Mouse (Mus musculus) liver, embryonic 11.5 days (tissue): ENCODE measurements at regions not wholly inside any gene's neighbourhood (a gene's known extent, or its start where the extent isn't known, plus 50 kb on each side); places are given as distances from the start of the nearest gene placed in this dataset.

Experiments
- ATAC-seq: fragments of 200-750 bp; cut with Nextera tagmentation; replicated peaks from 2 replicates; pipeline ENCODE4 v1.8.0; 2017; ENCODE audit warnings: moderate number of reproducible peaks, mild to moderate bottlenecking, moderate TSS enrichment, moderate library complexity; ENCODE audit not compliant: low FRiP score
- DNase-seq: peaks from one replicate; pipeline ENCODE4 v3.0.0-alpha.2; 2017; ENCODE audit warnings: low spot score
- H3K27ac ChIP-seq: fragments of 300-500 bp; sonication (generic); 2 replicates; pipeline ENCODE4 v1.5.1; 2014; ENCODE audit warnings: mild to moderate bottlenecking, low read depth, low read length, control low read depth
- H3K27me3 ChIP-seq: fragments of 300-500 bp; sonication (generic); replicated peaks from 2 replicates; pipeline ENCODE4 v1.6.1; 2014; ENCODE audit warnings: low read length, mixed read lengths; ENCODE audit not compliant: control insufficient read depth, insufficient read depth
- H3K36me3 ChIP-seq: fragments of 300-500 bp; sonication (generic); 2 replicates; pipeline ENCODE4 v1.6.1; 2014; ENCODE audit warnings: mild to moderate bottlenecking, low read length, moderate library complexity, mixed read lengths; ENCODE audit not compliant: control insufficient read depth, insufficient read depth
- H3K4me1 ChIP-seq: fragments of 300-500 bp; sonication (generic); replicated peaks from 2 replicates; pipeline ENCODE4 v1.6.1; 2014; ENCODE audit warnings: low read length, mixed read lengths; ENCODE audit not compliant: control insufficient read depth, insufficient read depth
- H3K4me2 ChIP-seq: fragments of 300-500 bp; sonication (generic); 2 replicates; pipeline ENCODE4 v1.6.1; 2014; ENCODE audit warnings: mild to moderate bottlenecking, control low read depth, moderate library complexity
- H3K4me3 ChIP-seq: fragments of 300-500 bp; sonication (generic); 2 replicates; pipeline ENCODE4 v1.5.1; 2014; ENCODE audit warnings: low read depth, low read length, control low read depth
- H3K9ac ChIP-seq: fragments of 300-500 bp; sonication (generic); 2 replicates; pipeline ENCODE4 v1.6.1; 2014; ENCODE audit warnings: low read depth, low read length, control low read depth
- H3K9me3 ChIP-seq: fragments of 300-500 bp; sonication (generic); 2 replicates; pipeline ENCODE4 v1.6.1; 2016; ENCODE audit warnings: low read length, inconsistent platforms, mixed read lengths; ENCODE audit not compliant: control insufficient read depth
- WGBS: fragments of 180-500 bp; shearing (Covaris S2); extraction: QIAGEN DNeasy Blood & Tissue Kit; methylation state at CpG from one replicate; pipeline ENCODE4 v1.1.7; 2014; 5-methylcytosine and 5-hydroxymethylcytosine counted together

DNA sequence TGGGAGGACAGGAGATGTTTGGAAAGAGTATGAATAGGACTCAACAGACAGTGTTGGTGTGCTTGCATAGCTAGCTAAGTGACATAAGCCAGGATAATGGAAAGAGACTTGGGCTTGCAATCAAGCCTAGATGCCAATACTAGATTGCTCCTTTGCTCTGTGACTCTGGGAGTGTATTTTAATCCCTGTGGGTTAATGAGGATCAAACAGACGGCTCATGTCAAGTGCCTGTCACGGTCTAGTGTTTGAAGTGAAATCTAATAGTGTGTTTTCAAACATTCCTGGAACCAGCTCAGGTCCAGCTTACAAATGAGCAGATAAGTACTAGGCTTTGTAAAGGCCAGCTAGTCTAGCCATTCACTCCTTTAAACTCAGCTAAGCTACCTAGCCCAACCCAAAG, 64.1 kb upstream of the Ranbp3l start:
- Histone ChIP-seq H3K4me1 (no peaks in the 10 kb centered on the region), H3K4me3 (no peak overlapping the region), H3K4me2 (no peak overlapping the region), H3K27me3 (no peaks in the 10 kb centered on the region), H3K36me3 (no peaks in the 10 kb centered on the region), H3K9ac (no peak overlapping the region), H3K9me3 (no peaks in the 10 kb centered on the region), H3K27ac (no peak overlapping the region)
- WGBS = 66% methylated on average over 2 of the region's 2 CpGs
- ATAC-seq (no peak), DNase-seq (no peak)

DNA sequence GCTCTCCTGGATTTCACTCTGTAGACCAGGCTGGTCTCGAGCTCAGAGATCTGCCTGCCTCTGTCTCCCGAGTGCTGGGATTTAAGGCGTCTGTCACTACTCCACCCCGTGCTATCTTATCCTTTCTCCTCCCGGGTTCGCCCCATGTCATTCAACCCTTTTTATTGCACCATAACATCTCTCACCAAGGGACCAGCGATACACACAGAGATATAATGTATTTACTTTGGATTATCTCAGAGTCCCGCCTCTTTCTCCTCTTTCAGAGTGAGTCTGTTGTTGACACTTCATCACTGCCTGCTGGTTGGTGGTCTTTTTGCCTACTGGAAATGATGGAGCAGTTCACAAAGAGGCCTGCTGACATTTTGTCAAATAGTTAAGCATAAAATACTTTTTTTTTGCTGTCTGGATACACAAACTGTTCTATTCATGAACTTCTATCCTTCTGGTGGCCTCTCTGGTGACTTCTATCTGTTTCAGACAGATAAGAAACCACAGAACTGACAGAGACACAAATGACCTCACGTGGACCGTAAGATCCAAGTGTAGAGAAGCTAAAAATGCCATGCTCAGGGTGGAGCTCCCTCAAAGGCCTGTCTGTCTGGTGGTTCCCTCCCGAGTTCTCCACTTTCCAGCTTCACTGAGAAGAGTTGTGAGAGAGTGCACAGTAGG, 70.1 kb upstream of the Ranbp3l start:
- no peak for DNase-seq
- Histone ChIP-seq H3K27me3 (no peaks in the 10 kb centered on the region), H3K4me3 (no peak overlapping the region), H3K27ac (peak overlapping the region; percentile 25; the same call in 1 of the 2 replicates), H3K4me1 (peaks cover 9% of the 10 kb centered on the region), H3K4me2 (peak overlapping the region; percentile 24; the same call in 1 of the 2 replicates), H3K9ac (no peak overlapping the region), H3K9me3 (no peaks in the 10 kb centered on the region), H3K36me3 (no peaks in the 10 kb centered on the region)
- 41% methylated on average over 11 of the region's 11 CpGs for WGBS
- ATAC-seq = peak; percentile 93

GRCm38 (mm10) chr15:8896856-8897255, 70.9 kb upstream of the Ranbp3l start:
- WGBS = 80% methylated on average over 2 of the region's 2 CpGs
- Histone ChIP-seq H3K4me2 (no peak overlapping the region), H3K9me3 (no peaks in the 10 kb centered on the region), H3K27ac (no peak overlapping the region), H3K4me3 (no peak overlapping the region), H3K4me1 (peaks cover 9% of the 10 kb centered on the region), H3K9ac (no peak overlapping the region), H3K27me3 (no peaks in the 10 kb centered on the region), H3K36me3 (no peaks in the 10 kb centered on the region)
- ATAC-seq = no peak
- DNase-seq = no peak

DNA sequence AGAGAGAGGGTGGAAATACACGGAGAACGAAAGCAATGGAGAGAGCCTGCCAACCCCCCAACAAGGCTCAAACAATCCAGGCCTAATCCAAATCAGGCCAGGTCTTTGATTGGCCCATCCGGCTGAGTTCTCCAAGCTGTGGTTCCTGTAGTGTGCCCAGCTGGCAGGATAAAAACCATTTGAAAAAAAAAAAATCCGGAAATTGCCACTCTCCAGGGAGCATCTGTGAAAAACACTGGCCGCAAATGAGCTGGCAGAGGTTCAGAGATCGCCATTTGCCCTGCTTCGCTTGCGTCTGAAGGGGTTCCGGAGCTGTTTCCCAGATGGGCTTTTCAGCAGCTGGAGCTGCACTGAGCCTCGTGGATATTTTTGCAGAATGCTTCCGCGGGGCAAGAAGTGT, 71.4 kb upstream of the Ranbp3l start:
- WGBS = 89% methylated on average over 12 of the region's 12 CpGs

GRCm38 (mm10) chr15:8885585-8885984, 82.2 kb upstream of the Ranbp3l start:
- WGBS = 92% methylated on average over 3 of the region's 3 CpGs
- H3K9me3 ChIP-seq = no peaks in the 10 kb centered on the region
- no peaks in the 10 kb centered on the region for H3K4me1 ChIP-seq
- H3K9ac ChIP-seq = no peak overlapping the region
- DNase-seq (no peak), ATAC-seq (no peak)
- no peak overlapping the region for H3K4me2 ChIP-seq
- no peak overlapping the region for H3K4me3 ChIP-seq
- H3K27ac ChIP-seq = no peak overlapping the region
- H3K36me3 ChIP-seq = no peaks in the 10 kb centered on the region
- H3K27me3 ChIP-seq = no peaks in the 10 kb centered on the region

More for the DNA sequence above, 71.4 kb upstream of the Ranbp3l start:
- Histone ChIP-seq H3K4me1 (peaks cover 9% of the 10 kb centered on the region), H3K27me3 (no peaks in the 10 kb centered on the region), H3K4me2 (no peak overlapping the region), H3K9me3 (no peaks in the 10 kb centered on the region), H3K36me3 (no peaks in the 10 kb centered on the region), H3K9ac (no peak overlapping the region), H3K27ac (no peak overlapping the region), H3K4me3 (no peak overlapping the region)
- DNase-seq = no peak
- no peak for ATAC-seq

DNA sequence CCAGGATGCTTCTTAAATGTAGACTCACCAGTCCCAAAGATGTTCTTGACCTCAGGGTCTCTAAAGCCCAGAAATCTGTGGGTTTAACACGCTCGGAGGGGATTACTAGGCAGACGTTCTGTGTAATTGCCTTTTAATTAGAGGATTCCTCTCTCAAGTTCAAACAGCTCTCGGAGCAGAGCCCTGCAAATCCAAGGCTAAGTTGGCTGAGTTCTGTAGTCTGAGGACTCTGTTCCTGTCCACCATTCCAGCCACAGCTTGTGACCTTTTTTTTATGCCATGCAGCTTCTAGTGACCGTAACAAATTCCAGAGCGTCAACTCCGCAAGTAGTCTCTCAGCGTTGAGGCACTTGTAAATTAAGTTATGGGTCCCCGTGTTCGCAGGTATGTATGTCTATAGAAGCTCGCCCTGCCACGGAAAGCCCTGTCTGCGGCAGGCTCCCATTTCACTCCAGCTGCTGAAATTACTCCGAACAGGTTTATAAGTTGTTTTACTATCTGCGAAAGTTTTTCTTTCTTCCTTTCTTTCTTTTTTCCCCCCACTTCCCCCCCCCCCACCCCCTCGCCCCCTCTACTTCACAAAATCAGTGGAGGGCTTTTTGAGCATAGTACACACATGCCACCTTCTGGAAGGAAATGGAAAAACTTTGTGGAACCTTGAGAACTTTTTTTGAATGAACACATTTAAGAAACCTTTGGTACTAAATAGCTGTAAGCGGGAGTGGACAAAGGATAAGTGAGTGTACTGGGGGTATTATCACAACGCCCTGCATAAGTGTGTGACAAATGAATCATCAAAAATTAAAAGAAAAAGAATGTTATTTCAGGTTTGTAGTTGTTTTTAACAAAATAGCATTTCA, 82.9 kb upstream of the Ranbp3l start:
- no peak for ATAC-seq
- Histone ChIP-seq H3K9me3 (no peaks in the 10 kb centered on the region), H3K4me2 (no peak overlapping the region), H3K4me3 (no peak overlapping the region), H3K4me1 (no peaks in the 10 kb centered on the region), H3K27me3 (no peaks in the 10 kb centered on the region), H3K9ac (no peak overlapping the region), H3K27ac (no peak overlapping the region), H3K36me3 (no peaks in the 10 kb centered on the region)
- DNase-seq = no peak
- 70% methylated on average over 18 of the region's 18 CpGs for WGBS

GRCm38 (mm10) chr15:8882880-8883539, 84.7 kb upstream of the Ranbp3l start:
- Histone ChIP-seq H3K27ac (no peak overlapping the region), H3K4me2 (no peak overlapping the region), H3K9me3 (no peaks in the 10 kb centered on the region), H3K9ac (no peak overlapping the region), H3K27me3 (no peaks in the 10 kb centered on the region), H3K4me3 (no peak overlapping the region), H3K4me1 (no peaks in the 10 kb centered on the region), H3K36me3 (no peaks in the 10 kb centered on the region)
- no peak for ATAC-seq
- 72% methylated on average over 9 of the region's 9 CpGs for WGBS
- no peak for DNase-seq

DNA sequence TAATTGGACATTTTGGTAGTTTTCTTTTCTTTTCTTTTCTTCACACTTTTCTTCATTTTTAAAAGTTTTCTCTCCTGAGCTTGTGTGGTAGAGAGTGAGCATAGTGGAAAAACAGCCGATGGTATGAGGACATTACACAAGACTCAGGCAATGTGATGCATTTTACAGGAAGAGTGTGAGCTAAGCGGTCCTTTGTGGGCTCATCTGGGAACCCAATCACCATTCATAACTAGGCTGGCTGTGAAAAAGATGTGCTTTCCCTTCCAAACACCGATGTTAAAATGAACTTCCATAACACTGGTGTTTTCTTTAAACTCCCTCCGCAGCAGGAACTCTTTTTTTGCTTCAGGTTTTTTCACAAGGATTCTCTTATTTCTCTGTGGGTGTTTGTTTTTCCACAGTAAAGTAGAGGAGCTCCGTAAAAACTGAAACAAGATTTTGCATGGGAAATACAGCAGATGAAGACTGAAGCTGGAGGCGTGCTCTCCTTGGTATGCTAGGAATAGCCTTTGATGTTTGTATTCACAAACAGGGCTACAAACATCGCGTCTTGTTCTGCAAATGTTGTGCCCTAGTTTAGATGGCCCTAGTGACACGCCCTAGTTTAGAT, 92.8 kb upstream of the Ranbp3l start:
- Histone ChIP-seq H3K9ac (no peak overlapping the region), H3K4me3 (no peak overlapping the region), H3K4me1 (no peaks in the 10 kb centered on the region), H3K9me3 (no peaks in the 10 kb centered on the region), H3K4me2 (no peak overlapping the region), H3K27me3 (no peaks in the 10 kb centered on the region), H3K36me3 (no peaks in the 10 kb centered on the region), H3K27ac (no peak overlapping the region)
- ATAC-seq (no peak), DNase-seq (no peak)
- 79% methylated on average over 9 of the region's 9 CpGs for WGBS
